Mouse (Mus musculus) hindbrain, embryonic 12.5 days (tissue): ENCODE results near the gene Eml1. TPM values are rescaled to one million over a fixed set of nuclear protein-coding genes. Genes with fewer than 3 reads are reported as not detected.

Source experiments
- ATAC-seq: fragments of 200-750 bp; cut with Nextera tagmentation; 2 replicates; pipeline ENCODE4 v1.8.0; 2017; ENCODE audit warnings: moderate TSS enrichment; ENCODE audit not compliant: low FRiP score
- H3K27ac ChIP-seq: fragments of 300-500 bp; sonication (generic); 2 replicates; pipeline ENCODE4 v1.5.1; 2016; ENCODE audit warnings: mild to moderate bottlenecking
- H3K27me3 ChIP-seq: fragments of 300-500 bp; sonication (generic); 2 replicates; pipeline ENCODE4 v1.6.1; 2016; ENCODE audit warnings: mild to moderate bottlenecking
- H3K36me3 ChIP-seq: fragments of 300-500 bp; sonication (generic); 2 replicates; pipeline ENCODE4 v1.6.1; 2016; ENCODE audit warnings: mild to moderate bottlenecking
- H3K4me1 ChIP-seq: fragments of 300-500 bp; sonication (generic); 2 replicates; pipeline ENCODE4 v1.6.1; 2016
- H3K4me2 ChIP-seq: fragments of 300-500 bp; sonication (generic); replicated peaks from 2 replicates; pipeline ENCODE4 v1.6.1; 2016; ENCODE audit warnings: mild to moderate bottlenecking
- H3K4me3 ChIP-seq: fragments of 300-500 bp; sonication (generic); 2 replicates; pipeline ENCODE4 v1.5.1; 2016; ENCODE audit warnings: mild to moderate bottlenecking
- H3K9ac ChIP-seq: fragments of 300-500 bp; sonication (generic); 2 replicates; pipeline ENCODE4 v1.6.1; 2016; ENCODE audit warnings: mild to moderate bottlenecking, moderate library complexity
- H3K9me3 ChIP-seq: fragments of 300-500 bp; sonication (generic); replicated peaks from 2 replicates; pipeline ENCODE4 v1.6.1; 2016; ENCODE audit warnings: mild to moderate bottlenecking
- WGBS: fragments of 180-500 bp; shearing (Covaris S2); methylation state at CpG from one replicate; pipeline ENCODE4 v1.1.7; 2016; 5-methylcytosine and 5-hydroxymethylcytosine counted together
- polyA plus RNA-seq: library from polyadenylated mRNA; unstranded; fragments of >200 nt; fragmentation: Nextera tagmentation; extraction: Ambion mirVana; gene quantifications from 2 replicates; pipeline ENCODE4 v1.2.1, GENCODE M21; 2016

The Eml1 gene
- polyA plus RNA-seq, 1 experiment from 2014 or later: 71.8 TPM

GRCm38 (mm10) chr12:108452151-108452874 is 81.6 kb downstream of the Eml1 start:
- H3K9ac ChIP-seq: no peak overlapping the region
- ATAC-seq: no peak; the same call in 1 of the 2 replicates
- WGBS: 73% methylated on average over 16 of the region's 16 CpGs

GRCm38 (mm10) chr12:108453561-108454044 is 82.8 kb downstream of the Eml1 start:
- H3K9ac ChIP-seq: no peak overlapping the region
- no peak overlapping the region for H3K4me2 ChIP-seq
- no peaks in the 10 kb centered on the region for H3K9me3 ChIP-seq
- H3K36me3 ChIP-seq: peaks cover 10% of the 10 kb centered on the region
- ATAC-seq: no peak
- no peak overlapping the region for H3K27ac ChIP-seq
- peaks cover 22% of the 10 kb centered on the region for H3K4me1 ChIP-seq
- whole genome bisulfite sequencing: 80% methylated on average over 8 of the region's 8 CpGs
- H3K4me3 ChIP-seq: no peak overlapping the region
- no peaks in the 10 kb centered on the region for H3K27me3 ChIP-seq

More at GRCm38 (mm10) chr12:108452151-108452874, 81.6 kb downstream of the Eml1 start:
- no peaks in the 10 kb centered on the region for H3K9me3 ChIP-seq
- H3K4me3 ChIP-seq: no peak overlapping the region
- H3K4me2 ChIP-seq: no peak overlapping the region
- no peaks in the 10 kb centered on the region for H3K36me3 ChIP-seq
- peaks cover 22% of the 10 kb centered on the region for H3K4me1 ChIP-seq
- H3K27ac ChIP-seq: no peak overlapping the region
- H3K27me3 ChIP-seq: no peaks in the 10 kb centered on the region

- H3K4me2 ChIP-seq: no peak overlapping the region
- no peak overlapping the region for H3K27ac ChIP-seq
- WGBS: 88% methylated on average over 4 of the region's 4 CpGs
- no peak overlapping the region for H3K9ac ChIP-seq
- H3K36me3 ChIP-seq: peaks cover 15% of the 10 kb centered on the region
- H3K27me3 ChIP-seq: no peaks in the 10 kb centered on the region
- no peak for ATAC-seq
- no peak overlapping the region for H3K4me3 ChIP-seq
- H3K4me1 ChIP-seq: peaks cover 22% of the 10 kb centered on the region
- no peaks in the 10 kb centered on the region for H3K9me3 ChIP-seq
Observed at GRCm38 (mm10) chr12:108455004-108455403, 84.2 kb downstream of the Eml1 start.

GRCm38 (mm10) chr12:108472898-108473297 is 102.1 kb downstream of the Eml1 start:
- H3K4me3 ChIP-seq: no peak overlapping the region
- ATAC-seq: no peak
- H3K27me3 ChIP-seq: no peaks in the 10 kb centered on the region
- H3K4me2 ChIP-seq: no peak overlapping the region
- peaks cover 23% of the 10 kb centered on the region for H3K36me3 ChIP-seq
- no peaks in the 10 kb centered on the region for H3K9me3 ChIP-seq
- WGBS: 89% methylated on average over 1 of the region's 1 CpGs
- H3K27ac ChIP-seq: no peak overlapping the region
- H3K4me1 ChIP-seq: no peaks in the 10 kb centered on the region
- 0 out of 2 replicates have a peak overlapping the region, but pooled peaks have one; percentile 32 for H3K9ac ChIP-seq

GRCm38 (mm10) chr12:108474440-108474839 is 103.7 kb downstream of the Eml1 start:
- no peak overlapping the region for H3K4me2 ChIP-seq
- no peaks in the 10 kb centered on the region for H3K9me3 ChIP-seq
- H3K27me3 ChIP-seq: no peaks in the 10 kb centered on the region
- 79% methylated on average over 3 of the region's 3 CpGs for WGBS
- H3K36me3 ChIP-seq: peaks cover 23% of the 10 kb centered on the region
- no peaks in the 10 kb centered on the region for H3K4me1 ChIP-seq
- H3K27ac ChIP-seq: no peak overlapping the region
- no peak overlapping the region for H3K4me3 ChIP-seq
- no peak for ATAC-seq
- H3K9ac ChIP-seq: no peak overlapping the region

GRCm38 (mm10) chr12:108478714-108479113 is 108.0 kb downstream of the Eml1 start:
- Histone ChIP-seq H3K4me1 (peaks cover 35% of the 10 kb centered on the region), H3K36me3 (peaks cover 9% of the 10 kb centered on the region), H3K27ac (no peak overlapping the region), H3K27me3 (no peaks in the 10 kb centered on the region), H3K4me3 (no peak overlapping the region), H3K9ac (no peak overlapping the region), H3K4me2 (no peak overlapping the region), H3K9me3 (no peaks in the 10 kb centered on the region)
- ATAC-seq: no peak
- WGBS: 66% methylated on average over 5 of the region's 5 CpGs

GRCm38 (mm10) chr12:108480704-108481365 is 110.1 kb downstream of the Eml1 start:
- 5% methylated on average over 9 of the region's 9 CpGs for WGBS
- Histone ChIP-seq H3K9ac (no peak overlapping the region), H3K9me3 (no peaks in the 10 kb centered on the region), H3K27ac (no peak overlapping the region), H3K4me3 (no peak overlapping the region), H3K4me1 (peaks cover 40% of the 10 kb centered on the region), H3K4me2 (peak overlapping the region; percentile 15), H3K36me3 (peaks cover 5% of the 10 kb centered on the region; the same call in 1 of the 2 replicates), H3K27me3 (no peaks in the 10 kb centered on the region)
- ATAC-seq: 0 out of 2 replicates have a peak, but pooled peaks have one; percentile 54

- Histone ChIP-seq H3K9me3 (no peaks in the 10 kb centered on the region), H3K4me3 (no peak overlapping the region), H3K36me3 (no peaks in the 10 kb centered on the region), H3K27me3 (no peaks in the 10 kb centered on the region), H3K9ac (no peak overlapping the region), H3K4me2 (no peak overlapping the region), H3K27ac (no peak overlapping the region), H3K4me1 (peaks cover 24% of the 10 kb centered on the region)
- 89% methylated on average over 5 of the region's 5 CpGs for WGBS
- no peak for ATAC-seq
Observed at GRCm38 (mm10) chr12:108489076-108489475, 118.3 kb downstream of the Eml1 start.

GRCm38 (mm10) chr12:108489741-108490140 is 119.0 kb downstream of the Eml1 start:
- Histone ChIP-seq H3K4me1 (peaks cover 24% of the 10 kb centered on the region), H3K9ac (no peak overlapping the region), H3K27me3 (no peaks in the 10 kb centered on the region), H3K4me3 (no peak overlapping the region), H3K9me3 (no peaks in the 10 kb centered on the region), H3K4me2 (no peak overlapping the region), H3K36me3 (no peaks in the 10 kb centered on the region), H3K27ac (no peak overlapping the region)
- 34% methylated on average over 2 of the region's 2 CpGs for WGBS
- 0 out of 2 replicates have a peak, but pooled peaks have one; percentile 24 for ATAC-seq

GRCm38 (mm10) chr12:108490336-108490735 is 119.6 kb downstream of the Eml1 start:
- ATAC-seq: no peak
- Histone ChIP-seq H3K27me3 (no peaks in the 10 kb centered on the region), H3K4me1 (peaks cover 27% of the 10 kb centered on the region), H3K36me3 (no peaks in the 10 kb centered on the region), H3K4me3 (no peak overlapping the region), H3K9ac (no peak overlapping the region), H3K9me3 (no peaks in the 10 kb centered on the region), H3K4me2 (no peak overlapping the region), H3K27ac (no peak overlapping the region; the same call in 1 of the 2 replicates)
- WGBS: 89% methylated on average over 6 of the region's 6 CpGs

GRCm38 (mm10) chr12:108490954-108491353 is 120.2 kb downstream of the Eml1 start:
- Histone ChIP-seq H3K27me3 (no peaks in the 10 kb centered on the region), H3K9ac (no peak overlapping the region), H3K27ac (no peak overlapping the region), H3K36me3 (no peaks in the 10 kb centered on the region), H3K4me2 (no peak overlapping the region), H3K9me3 (no peaks in the 10 kb centered on the region), H3K4me3 (no peak overlapping the region), H3K4me1 (peaks cover 32% of the 10 kb centered on the region)
- WGBS: 54% methylated on average over 7 of the region's 7 CpGs
- no peak for ATAC-seq

GRCm38 (mm10) chr12:108494011-108494541 is 123.3 kb downstream of the Eml1 start:
- Histone ChIP-seq H3K9me3 (no peaks in the 10 kb centered on the region), H3K9ac (no peak overlapping the region), H3K27me3 (no peaks in the 10 kb centered on the region), H3K4me2 (no peak overlapping the region), H3K4me1 (peaks cover 30% of the 10 kb centered on the region), H3K27ac (no peak overlapping the region), H3K4me3 (no peak overlapping the region), H3K36me3 (no peaks in the 10 kb centered on the region)
- WGBS: 17% methylated on average over 4 of the region's 4 CpGs
- ATAC-seq: 0 out of 2 replicates have a peak, but pooled peaks have one; percentile 23
